Mouse (Mus musculus) right cerebral cortex, postnatal 4 days (tissue): Measurements from ENCODE around the gene Prr30.
"Not testable (repeated sequence)": the region's sequence is repeated elsewhere in the genome, so short reads cannot be mapped to it uniquely, and the experiment has no call there.

ENCODE experiments used
- DNase-seq: peaks from one replicate; pipeline ENCODE4 v3.0.0-alpha.2; 2022

Gene Prr30

GRCm38 (mm10) chr14:101200230-101200629, at the start of gene Prr30:
Gene Prr30, minus strand, starts transcription at chr14:101200330.
- DNase-seq: no peak

- DNase-seq: no peak
Observed at GRCm38 (mm10) chr14:101246793-101247192, 46.7 kb upstream of the Prr30 start.

GRCm38 (mm10) chr14:101245706-101246105, 45.6 kb upstream of the Prr30 start:
- DNase-seq: no peak

GRCm38 (mm10) chr14:101244441-101244840, 44.3 kb upstream of the Prr30 start:
- not testable (repeated sequence) for DNase-seq

GRCm38 (mm10) chr14:101237965-101238364, 37.8 kb upstream of the Prr30 start:
- DNase-seq: no peak

- DNase-seq: no peak
Observed at GRCm38 (mm10) chr14:101229068-101229467, 28.9 kb upstream of the Prr30 start.

GRCm38 (mm10) chr14:101222319-101222718, 22.2 kb upstream of the Prr30 start:
- no peak for DNase-seq

GRCm38 (mm10) chr14:101172258-101172657, 27.9 kb downstream of the Prr30 start:
- no peak for DNase-seq
